Mouse (Mus musculus) stomach, embryonic 14.5 days (tissue): ENCODE measurements at regions not wholly inside any gene's neighbourhood (a gene's known extent, or its start where the extent isn't known, plus 50 kb on each side); places are given as distances from the start of the nearest gene placed in this dataset.

Source experiments
- ATAC-seq: fragments of 200-750 bp; cut with Nextera tagmentation; 2 replicates; pipeline ENCODE4 v1.8.0; 2017; ENCODE audit warnings: low read depth, moderate TSS enrichment; ENCODE audit not compliant: insufficient number of reproducible peaks, insufficient read depth, low FRiP score
- H3K27ac ChIP-seq: fragments of 300-500 bp; sonication (generic); 2 replicates; pipeline ENCODE4 v1.5.1; 2014; ENCODE audit warnings: mild to moderate bottlenecking, low read length, moderate library complexity, mixed read lengths
- H3K27me3 ChIP-seq: fragments of 300-500 bp; sonication (generic); 2 replicates; pipeline ENCODE4 v1.6.1; 2014; ENCODE audit warnings: low read length, control low read depth, mixed read lengths; ENCODE audit not compliant: control insufficient read depth, insufficient read depth
- H3K36me3 ChIP-seq: fragments of 300-500 bp; sonication (generic); 2 replicates; pipeline ENCODE4 v1.6.1; 2014; ENCODE audit warnings: mild to moderate bottlenecking, control low read depth, low read length, moderate library complexity, mixed read lengths; ENCODE audit not compliant: control insufficient read depth, insufficient read depth
- H3K4me1 ChIP-seq: fragments of 300-500 bp; sonication (generic); 2 replicates; pipeline ENCODE4 v1.6.1; 2014; ENCODE audit warnings: low read length, control low read depth, mixed read lengths; ENCODE audit not compliant: control insufficient read depth, insufficient read depth
- H3K4me2 ChIP-seq: fragments of 300-500 bp; sonication (generic); replicated peaks from 2 replicates; pipeline ENCODE4 v1.6.1; 2014; ENCODE audit warnings: low read depth, low read length, control low read depth
- H3K4me3 ChIP-seq: fragments of 300-500 bp; sonication (generic); 2 replicates; pipeline ENCODE4 v1.5.1; 2014; ENCODE audit warnings: low read depth, low read length, control low read depth
- H3K9ac ChIP-seq: fragments of 300-500 bp; sonication (generic); replicated peaks from 2 replicates; pipeline ENCODE4 v1.6.1; 2014; ENCODE audit warnings: low read depth, mild to moderate bottlenecking, control low read depth, low read length, moderate library complexity, mixed read lengths
- H3K9me3 ChIP-seq: fragments of 300-500 bp; sonication (generic); 2 replicates; pipeline ENCODE4 v1.6.1; 2016; ENCODE audit warnings: low read depth, low read length, control low read depth; ENCODE audit not compliant: control insufficient read depth
- WGBS: fragments of 180-500 bp; shearing (Covaris S2); extraction: QIAGEN DNeasy Blood & Tissue Kit; methylation state at CpG from one replicate; pipeline ENCODE4 v1.1.7; 2014; 5-methylcytosine and 5-hydroxymethylcytosine counted together

- Histone ChIP-seq H3K4me1 (peaks cover 5% of the 10 kb centered on the region; the same call in 1 of the 2 replicates), H3K36me3 (no peaks in the 10 kb centered on the region), H3K4me3 (no peak overlapping the region), H3K9me3 (no peaks in the 10 kb centered on the region), H3K27ac (no peak overlapping the region), H3K9ac (no peak overlapping the region), H3K4me2 (no peak overlapping the region), H3K27me3 (no peaks in the 10 kb centered on the region)
- ATAC-seq = no peak
- 59% methylated on average over 3 of the region's 3 CpGs for WGBS
These were observed 137.8 kb upstream of the Tyw5 start for GRCm38 (mm10) chr1:57544684-57545083.

- Histone ChIP-seq H3K9me3 (no peaks in the 10 kb centered on the region), H3K36me3 (no peaks in the 10 kb centered on the region), H3K27me3 (no peaks in the 10 kb centered on the region), H3K4me1 (peaks cover 5% of the 10 kb centered on the region; the same call in 1 of the 2 replicates), H3K4me2 (no peak overlapping the region), H3K9ac (no peak overlapping the region), H3K27ac (no peak overlapping the region), H3K4me3 (no peak overlapping the region)
- 40% methylated on average over 14 of the region's 14 CpGs for WGBS
- no peak for ATAC-seq
These were observed 139.1 kb upstream of the Tyw5 start for GRCm38 (mm10) chr1:57545792-57546685.

- Histone ChIP-seq H3K4me2 (no peak overlapping the region), H3K27me3 (no peaks in the 10 kb centered on the region), H3K4me1 (no peaks in the 10 kb centered on the region), H3K27ac (no peak overlapping the region), H3K9me3 (no peaks in the 10 kb centered on the region), H3K36me3 (no peaks in the 10 kb centered on the region), H3K9ac (no peak overlapping the region), H3K4me3 (no peak overlapping the region)
- WGBS = 78% methylated on average over 2 of the region's 2 CpGs
- ATAC-seq = no peak
These were observed 154.6 kb upstream of the Tyw5 start for GRCm38 (mm10) chr1:57561517-57561916.

- H3K36me3 ChIP-seq = no peaks in the 10 kb centered on the region
- no peak overlapping the region for H3K4me2 ChIP-seq
- H3K9me3 ChIP-seq = no peaks in the 10 kb centered on the region; the same call in 1 of the 2 replicates
- H3K27me3 ChIP-seq = no peaks in the 10 kb centered on the region
- WGBS = 50% methylated on average over 5 of the region's 5 CpGs
- no peak overlapping the region for H3K9ac ChIP-seq
- no peak for ATAC-seq
- no peak overlapping the region for H3K4me3 ChIP-seq
- no peaks in the 10 kb centered on the region for H3K4me1 ChIP-seq
- H3K27ac ChIP-seq = no peak overlapping the region
These were observed 157.8 kb upstream of the Tyw5 start for GRCm38 (mm10) chr1:57564676-57565075.

- ATAC-seq = no peak
- Histone ChIP-seq H3K9ac (no peak overlapping the region), H3K36me3 (no peaks in the 10 kb centered on the region), H3K4me1 (no peaks in the 10 kb centered on the region), H3K4me3 (no peak overlapping the region), H3K4me2 (no peak overlapping the region), H3K27ac (no peak overlapping the region), H3K27me3 (no peaks in the 10 kb centered on the region), H3K9me3 (no peaks in the 10 kb centered on the region; the same call in 1 of the 2 replicates)
- WGBS = 73% methylated on average over 5 of the region's 5 CpGs
These were observed 165.2 kb upstream of the Tyw5 start for GRCm38 (mm10) chr1:57572097-57572496.

- no peaks in the 10 kb centered on the region for H3K9me3 ChIP-seq
- no peak for ATAC-seq
- no peaks in the 10 kb centered on the region for H3K4me1 ChIP-seq
- 68% methylated on average over 6 of the region's 6 CpGs for WGBS
- H3K4me2 ChIP-seq = no peak overlapping the region
- no peak overlapping the region for H3K4me3 ChIP-seq
- no peak overlapping the region for H3K9ac ChIP-seq
- no peaks in the 10 kb centered on the region for H3K27me3 ChIP-seq
- no peaks in the 10 kb centered on the region for H3K36me3 ChIP-seq
- H3K27ac ChIP-seq = no peak overlapping the region
These were observed 166.9 kb upstream of the Tyw5 start for GRCm38 (mm10) chr1:57573829-57574228.

GRCm38 (mm10) chr1:57574530-57574929 is 167.6 kb upstream of the Tyw5 start:
- Histone ChIP-seq H3K36me3 (no peaks in the 10 kb centered on the region), H3K4me2 (no peak overlapping the region), H3K4me3 (no peak overlapping the region), H3K4me1 (no peaks in the 10 kb centered on the region), H3K27me3 (no peaks in the 10 kb centered on the region), H3K9me3 (no peaks in the 10 kb centered on the region), H3K9ac (no peak overlapping the region), H3K27ac (no peak overlapping the region)
- 94% methylated on average over 6 of the region's 6 CpGs for WGBS
- no peak for ATAC-seq

GRCm38 (mm10) chr1:57576066-57576753 is 169.3 kb upstream of the Tyw5 start:
- no peaks in the 10 kb centered on the region for H3K4me1 ChIP-seq
- H3K27ac ChIP-seq = no peak overlapping the region
- no peak overlapping the region for H3K4me3 ChIP-seq
- ATAC-seq = no peak
- no peaks in the 10 kb centered on the region for H3K36me3 ChIP-seq
- no peak overlapping the region for H3K4me2 ChIP-seq
- H3K27me3 ChIP-seq = no peaks in the 10 kb centered on the region
- WGBS = 90% methylated on average over 5 of the region's 5 CpGs
- no peak overlapping the region for H3K9ac ChIP-seq
- H3K9me3 ChIP-seq = no peaks in the 10 kb centered on the region
